Mouse (Mus musculus): ENCODE results near the gene Rnf150. TPM values are rescaled to one million over a fixed set of nuclear protein-coding genes. Genes with fewer than 3 reads are reported as not detected.

Gene Rnf150
- 1.3 and 1.4 TPM in 2 replicates for polyA plus RNA-seq (2015; fragmentation: Nextera tagmentation; extraction: Ambion mirVana)

DNA sequence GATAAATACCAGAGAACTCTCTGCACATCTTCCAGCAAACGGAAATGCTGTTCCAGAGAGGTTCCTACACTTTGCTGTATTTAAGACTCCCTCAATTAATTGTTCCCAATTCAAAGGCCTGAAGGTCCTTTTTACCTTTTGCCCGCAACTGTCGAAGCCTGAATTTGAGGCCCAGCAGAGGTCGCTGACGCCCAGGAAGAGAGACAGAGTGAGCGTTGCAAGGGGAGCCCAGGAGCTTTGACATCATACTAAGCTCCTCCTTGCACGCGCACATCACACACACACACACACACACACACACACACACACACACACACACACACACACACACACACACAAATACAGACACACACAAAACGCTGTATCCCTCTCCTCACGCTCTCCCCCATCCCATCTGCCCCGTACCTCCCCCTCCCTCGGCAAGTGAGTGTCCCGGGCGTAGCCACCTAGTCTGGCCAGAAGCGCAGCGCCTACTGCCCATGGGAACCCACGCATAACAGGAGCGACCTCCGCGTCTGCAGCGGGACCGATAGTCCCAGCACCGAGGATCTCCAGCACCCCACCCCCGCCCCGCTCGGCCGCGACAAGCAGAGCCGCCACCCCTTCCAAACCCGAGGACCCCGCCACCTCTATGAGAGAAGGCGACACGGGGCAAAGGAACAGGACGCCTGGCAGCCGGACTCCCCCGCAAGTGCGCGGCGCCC is at the start of gene Rnf150:
Gene Rnf150, plus strand, starts transcription at position 316 of the 704 bp plus-strand sequence.
- peak within 1 kb of the TSS; percentile 89 for H3K4me2 ChIP-seq (ENCODE audit: low read depth, low read length)
- H3K27ac ChIP-seq (ENCODE audit: low read length): peak within 1 kb of the TSS; percentile 20
- peak; percentile 82 for ATAC-seq (ENCODE audit: insufficient read depth, low FRiP score)
- H3K27me3 ChIP-seq (ENCODE audit: control insufficient read depth, insufficient read depth, low read length): no peaks in the 10 kb centered on the region
- peaks cover 9% of the 10 kb centered on the region for H3K4me1 ChIP-seq (ENCODE audit: control insufficient read depth, insufficient read depth, low read length)
- H3K9ac ChIP-seq (ENCODE audit: low read length): peak within 1 kb of the TSS; percentile 90
- peak within 1 kb of the TSS; percentile 83 for H3K4me3 ChIP-seq (replicated peaks; ENCODE audit: low read length)
- H3K9me3 ChIP-seq (replicated peaks; ENCODE audit: control insufficient read depth, low read length): no peaks in the 10 kb centered on the region
- H3K36me3 ChIP-seq (ENCODE audit: control insufficient read depth, insufficient read depth, low read length): no peaks in the 10 kb centered on the region
- WGBS: under 1% methylated on average over 35 of the region's 39 CpGs

DNA sequence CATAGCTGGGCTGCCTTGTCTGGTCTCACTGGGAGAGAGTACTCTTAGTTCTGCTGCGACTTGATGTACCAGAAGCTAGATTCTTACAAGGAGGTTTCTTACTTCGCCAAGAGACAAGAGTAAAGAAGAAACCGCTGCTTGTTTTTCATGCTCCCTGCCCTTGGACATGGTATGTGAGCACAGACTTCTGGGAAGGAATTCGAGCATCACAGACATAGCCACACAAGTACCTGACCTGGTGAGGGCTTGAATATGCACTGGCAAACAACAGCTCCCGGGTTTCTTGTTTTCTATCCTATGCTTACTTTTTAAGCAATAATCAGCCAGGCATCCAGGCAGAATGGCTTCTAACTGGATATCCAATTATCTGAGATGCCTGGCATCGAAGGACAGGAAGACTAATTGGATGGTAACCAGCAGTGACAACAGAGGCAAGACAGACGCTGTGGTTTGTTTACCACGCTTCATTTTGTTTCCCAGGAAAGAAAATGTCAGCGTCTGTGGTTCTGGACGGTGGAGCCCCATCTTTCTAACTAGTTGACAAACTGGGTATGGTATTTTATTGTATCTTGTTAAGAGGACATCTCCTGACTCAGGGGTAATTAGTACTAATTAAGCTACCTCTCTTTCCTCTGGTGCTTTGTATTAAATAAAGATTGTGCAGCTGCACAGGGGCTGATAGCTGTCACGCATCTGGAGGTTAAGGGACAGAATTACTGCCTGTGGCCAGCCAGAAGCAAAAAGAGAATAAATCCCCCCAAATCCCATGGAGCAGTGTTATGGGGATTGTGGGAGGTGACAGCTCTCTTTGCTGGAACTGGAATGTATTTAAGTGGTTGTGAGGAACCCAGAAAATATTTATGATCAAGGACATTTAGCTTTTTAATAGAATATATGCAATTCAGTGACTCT is 36.8 kb upstream of the Rnf150 start:
- no peak overlapping the region for H3K4me3 ChIP-seq (replicated peaks; ENCODE audit: low read length)
- H3K9ac ChIP-seq (ENCODE audit: low read length): no peak overlapping the region
- H3K9me3 ChIP-seq (replicated peaks; ENCODE audit: control insufficient read depth, low read length): no peaks in the 10 kb centered on the region
- no peaks in the 10 kb centered on the region for H3K27me3 ChIP-seq (ENCODE audit: control insufficient read depth, insufficient read depth, low read length)
- H3K4me2 ChIP-seq (ENCODE audit: low read depth, low read length): no peak overlapping the region
- no peaks in the 10 kb centered on the region for H3K36me3 ChIP-seq (ENCODE audit: control insufficient read depth, insufficient read depth, low read length)
- no peaks in the 10 kb centered on the region for H3K4me1 ChIP-seq (ENCODE audit: control insufficient read depth, insufficient read depth, low read length)
- 55% methylated on average over 11 of the region's 11 CpGs for WGBS
- no peak for ATAC-seq (ENCODE audit: insufficient read depth, low FRiP score)
- no peak overlapping the region for H3K27ac ChIP-seq (ENCODE audit: low read length)

- no peak overlapping the region for H3K9ac ChIP-seq (ENCODE audit: low read length)
- no peak overlapping the region for H3K4me2 ChIP-seq (ENCODE audit: low read depth, low read length)
- H3K27me3 ChIP-seq (ENCODE audit: control insufficient read depth, insufficient read depth, low read length): no peaks in the 10 kb centered on the region
- ATAC-seq (ENCODE audit: insufficient read depth, low FRiP score): no peak
- WGBS: 66% methylated on average over 3 of the region's 3 CpGs
- no peak overlapping the region for H3K4me3 ChIP-seq (replicated peaks; ENCODE audit: low read length)
- H3K9me3 ChIP-seq (replicated peaks; ENCODE audit: control insufficient read depth, low read length): no peaks in the 10 kb centered on the region
- no peak overlapping the region for H3K27ac ChIP-seq (ENCODE audit: low read length)
- no peaks in the 10 kb centered on the region for H3K36me3 ChIP-seq (ENCODE audit: control insufficient read depth, insufficient read depth, low read length)
- no peaks in the 10 kb centered on the region for H3K4me1 ChIP-seq (ENCODE audit: control insufficient read depth, insufficient read depth, low read length)
Measured at GRCm38 (mm10) chr8:82840415-82840814, 22.7 kb upstream of the Rnf150 start.

DNA sequence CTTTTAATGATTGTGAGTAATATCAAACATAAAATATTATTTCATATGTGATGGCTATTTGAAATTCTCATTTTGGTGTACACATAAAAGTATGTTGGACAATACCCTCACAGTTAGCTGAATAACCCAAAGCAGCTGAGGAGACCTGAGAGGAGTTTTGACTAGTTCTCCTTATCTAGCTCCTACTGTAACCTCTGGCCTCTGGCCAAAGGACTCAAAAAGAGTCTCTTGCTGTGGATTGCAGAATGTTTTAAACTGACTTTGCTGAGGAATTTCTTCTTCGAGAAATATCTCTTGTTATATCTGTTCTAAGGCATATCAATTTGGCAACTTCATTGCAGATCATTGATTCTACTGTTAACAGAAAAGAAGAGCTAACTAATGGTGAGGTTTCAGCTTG is 22.2 kb upstream of the Rnf150 start:
- H3K27me3 ChIP-seq (ENCODE audit: control insufficient read depth, insufficient read depth, low read length): no peaks in the 10 kb centered on the region
- H3K9ac ChIP-seq (ENCODE audit: low read length): no peak overlapping the region
- no peak for ATAC-seq (ENCODE audit: insufficient read depth, low FRiP score)
- no peaks in the 10 kb centered on the region for H3K9me3 ChIP-seq (replicated peaks; ENCODE audit: control insufficient read depth, low read length)
- WGBS: 31% methylated on average over 1 of the region's 1 CpGs
- no peaks in the 10 kb centered on the region for H3K36me3 ChIP-seq (ENCODE audit: control insufficient read depth, insufficient read depth, low read length)
- H3K4me1 ChIP-seq (ENCODE audit: control insufficient read depth, insufficient read depth, low read length): no peaks in the 10 kb centered on the region
- H3K27ac ChIP-seq (ENCODE audit: low read length): no peak overlapping the region
- no peak overlapping the region for H3K4me3 ChIP-seq (replicated peaks; ENCODE audit: low read length)
- H3K4me2 ChIP-seq (ENCODE audit: low read depth, low read length): no peak overlapping the region

GRCm38 (mm10) chr8:82841520-82842142 is 21.5 kb upstream of the Rnf150 start:
- no peak overlapping the region for H3K4me3 ChIP-seq (replicated peaks; ENCODE audit: low read length)
- H3K9ac ChIP-seq (ENCODE audit: low read length): no peak overlapping the region
- no peaks in the 10 kb centered on the region for H3K4me1 ChIP-seq (ENCODE audit: control insufficient read depth, insufficient read depth, low read length)
- 39% methylated on average over 6 of the region's 6 CpGs for WGBS
- H3K36me3 ChIP-seq (ENCODE audit: control insufficient read depth, insufficient read depth, low read length): no peaks in the 10 kb centered on the region
- no peaks in the 10 kb centered on the region for H3K27me3 ChIP-seq (ENCODE audit: control insufficient read depth, insufficient read depth, low read length)
- no peaks in the 10 kb centered on the region for H3K9me3 ChIP-seq (replicated peaks; ENCODE audit: control insufficient read depth, low read length)
- H3K27ac ChIP-seq (ENCODE audit: low read length): no peak overlapping the region
- ATAC-seq (ENCODE audit: insufficient read depth, low FRiP score): no peak
- H3K4me2 ChIP-seq (ENCODE audit: low read depth, low read length): no peak overlapping the region

- no peak overlapping the region for H3K9ac ChIP-seq (ENCODE audit: low read length)
- no peaks in the 10 kb centered on the region for H3K4me1 ChIP-seq (ENCODE audit: control insufficient read depth, insufficient read depth, low read length)
- H3K4me3 ChIP-seq (replicated peaks; ENCODE audit: low read length): no peak overlapping the region
- H3K9me3 ChIP-seq (replicated peaks; ENCODE audit: control insufficient read depth, low read length): no peaks in the 10 kb centered on the region
- ATAC-seq (ENCODE audit: insufficient read depth, low FRiP score): no peak
- no peak overlapping the region for H3K27ac ChIP-seq (ENCODE audit: low read length)
- H3K4me2 ChIP-seq (ENCODE audit: low read depth, low read length): no peak overlapping the region
- H3K27me3 ChIP-seq (ENCODE audit: control insufficient read depth, insufficient read depth, low read length): no peaks in the 10 kb centered on the region
- 21% methylated on average over 1 of the region's 1 CpGs for WGBS
- H3K36me3 ChIP-seq (ENCODE audit: control insufficient read depth, insufficient read depth, low read length): no peaks in the 10 kb centered on the region
Measured at GRCm38 (mm10) chr8:82843697-82844096, 19.5 kb upstream of the Rnf150 start.

- Histone ChIP-seq H3K9ac (ENCODE audit: low read length) (no peak overlapping the region), H3K4me1 (ENCODE audit: control insufficient read depth, insufficient read depth, low read length) (no peaks in the 10 kb centered on the region), H3K27me3 (ENCODE audit: control insufficient read depth, insufficient read depth, low read length) (no peaks in the 10 kb centered on the region), H3K27ac (ENCODE audit: low read length) (no peak overlapping the region), H3K9me3 (replicated peaks; ENCODE audit: control insufficient read depth, low read length) (no peaks in the 10 kb centered on the region), H3K4me2 (ENCODE audit: low read depth, low read length) (no peak overlapping the region), H3K36me3 (ENCODE audit: control insufficient read depth, insufficient read depth, low read length) (no peaks in the 10 kb centered on the region), H3K4me3 (replicated peaks; ENCODE audit: low read length) (no peak overlapping the region)
- 27% methylated on average over 1 of the region's 1 CpGs for WGBS
- ATAC-seq (ENCODE audit: insufficient read depth, low FRiP score): no peak
Measured at GRCm38 (mm10) chr8:82844413-82844812, 18.7 kb upstream of the Rnf150 start.

DNA sequence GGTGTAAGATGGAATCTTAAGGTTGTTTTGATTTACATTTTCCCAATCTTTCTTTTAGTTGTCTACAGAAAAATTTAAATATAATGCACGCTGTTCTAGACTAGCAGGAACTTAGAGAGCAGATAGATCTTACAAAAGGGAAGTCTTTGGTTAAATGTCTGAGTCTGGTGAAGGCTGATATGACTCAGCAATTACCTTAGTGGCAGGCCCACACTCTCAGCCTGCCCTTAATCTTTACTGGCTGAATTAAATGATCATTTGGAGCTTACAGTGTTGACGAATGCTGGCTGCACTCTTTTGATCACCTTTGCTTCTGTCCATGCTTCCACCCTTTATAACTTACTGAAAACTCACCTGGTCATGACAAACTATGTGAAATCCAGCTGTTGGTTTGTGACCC is 17.1 kb upstream of the Rnf150 start:
- H3K9ac ChIP-seq (ENCODE audit: low read length): no peak overlapping the region
- H3K9me3 ChIP-seq (replicated peaks; ENCODE audit: control insufficient read depth, low read length): no peaks in the 10 kb centered on the region
- ATAC-seq (ENCODE audit: insufficient read depth, low FRiP score): no peak
- no peak overlapping the region for H3K4me3 ChIP-seq (replicated peaks; ENCODE audit: low read length)
- no peak overlapping the region for H3K4me2 ChIP-seq (ENCODE audit: low read depth, low read length)
- H3K4me1 ChIP-seq (ENCODE audit: control insufficient read depth, insufficient read depth, low read length): no peaks in the 10 kb centered on the region
- no peak overlapping the region for H3K27ac ChIP-seq (ENCODE audit: low read length)
- H3K36me3 ChIP-seq (ENCODE audit: control insufficient read depth, insufficient read depth, low read length): no peaks in the 10 kb centered on the region
- no peaks in the 10 kb centered on the region for H3K27me3 ChIP-seq (ENCODE audit: control insufficient read depth, insufficient read depth, low read length)
- WGBS: 60% methylated on average over 2 of the region's 2 CpGs

DNA sequence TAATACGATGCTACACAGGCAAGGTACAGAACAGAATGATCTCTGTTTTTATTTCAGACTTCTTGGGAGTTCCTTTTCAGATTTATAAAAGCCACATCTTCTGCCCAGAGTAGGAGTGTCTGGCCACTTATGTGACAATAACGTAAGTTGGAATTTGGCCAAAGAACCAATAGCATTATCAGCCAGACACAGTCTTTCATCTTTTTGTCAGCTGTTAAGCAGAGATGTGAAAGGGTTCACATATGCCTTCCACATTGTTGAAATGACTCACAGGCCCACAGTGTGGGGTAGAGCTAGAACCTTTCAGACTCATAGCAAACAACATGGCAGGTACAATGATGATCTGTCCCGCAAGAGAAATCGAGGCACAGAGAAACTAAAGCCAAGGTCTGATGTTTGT is 16.4 kb upstream of the Rnf150 start:
- Histone ChIP-seq H3K9ac (ENCODE audit: low read length) (no peak overlapping the region), H3K27ac (ENCODE audit: low read length) (no peak overlapping the region), H3K36me3 (ENCODE audit: control insufficient read depth, insufficient read depth, low read length) (no peaks in the 10 kb centered on the region), H3K27me3 (ENCODE audit: control insufficient read depth, insufficient read depth, low read length) (no peaks in the 10 kb centered on the region), H3K9me3 (replicated peaks; ENCODE audit: control insufficient read depth, low read length) (no peaks in the 10 kb centered on the region), H3K4me3 (replicated peaks; ENCODE audit: low read length) (no peak overlapping the region), H3K4me2 (ENCODE audit: low read depth, low read length) (no peak overlapping the region), H3K4me1 (ENCODE audit: control insufficient read depth, insufficient read depth, low read length) (no peaks in the 10 kb centered on the region)
- no peak for ATAC-seq (ENCODE audit: insufficient read depth, low FRiP score)
- 50% methylated on average over 4 of the region's 4 CpGs for WGBS

Measured in stomach, embryonic 16.5 days (tissue).